Mouse (Mus musculus): Measurements from ENCODE around the gene Myo18a.

Gene Myo18a

GRCm38 (mm10) chr11:77900187-77900586 lies 137.1 kb downstream of the Myo18a start:
- no peak for DNase-seq (ENCODE audit: low spot score in 2 of 2)

DNA sequence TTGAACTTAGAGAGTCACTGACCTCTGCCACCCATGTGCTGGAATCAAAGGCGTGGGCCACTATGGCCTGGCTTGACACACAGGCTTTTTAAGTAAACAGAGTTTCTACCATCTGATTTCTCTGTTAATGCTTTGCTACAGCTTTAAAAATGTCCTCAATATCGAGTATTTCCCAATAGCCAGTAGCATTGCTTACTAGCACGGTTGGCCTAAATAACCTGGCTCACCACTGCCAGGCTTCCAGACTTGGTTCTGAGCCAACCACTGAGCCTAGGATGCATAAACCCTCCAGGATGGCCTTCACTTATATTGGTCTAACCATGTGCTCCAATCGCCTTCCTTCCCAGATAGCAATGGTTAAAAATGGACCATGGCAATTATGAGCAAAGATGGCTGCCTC lies 137.7 kb downstream of the Myo18a start:
- no peak for DNase-seq (ENCODE audit: low spot score in 2 of 2)

GRCm38 (mm10) chr11:77901366-77901765 lies 138.3 kb downstream of the Myo18a start:
- DNase-seq (ENCODE audit: low spot score in 2 of 2), result peak; percentile 13 to 29

GRCm38 (mm10) chr11:77901775-77902355 lies 138.8 kb downstream of the Myo18a start:
- DNase-seq (ENCODE audit: low spot score in 2 of 2), result no peak

DNA sequence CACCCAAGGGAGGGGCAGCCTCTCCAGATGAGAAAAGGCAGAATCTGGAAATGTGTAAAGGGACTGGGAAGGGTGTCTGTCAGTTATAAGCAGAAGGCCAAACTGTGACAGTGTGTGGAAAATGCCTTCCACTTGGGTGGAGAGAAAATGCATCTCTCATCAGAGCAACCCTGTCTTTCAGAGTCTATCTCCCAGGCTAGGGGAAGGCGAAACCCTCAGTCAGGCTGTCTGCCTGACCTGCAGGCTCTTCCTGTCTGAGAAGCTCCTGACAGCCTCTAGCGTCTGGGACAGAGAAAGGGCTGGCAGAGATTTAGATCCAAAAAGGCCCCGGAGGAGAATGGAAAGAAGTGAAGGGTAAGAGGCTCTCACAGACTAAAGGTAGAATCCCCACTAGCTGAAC lies 140.7 kb downstream of the Myo18a start:
- DNase-seq (ENCODE audit: low spot score in 2 of 2), result no peak

DNA sequence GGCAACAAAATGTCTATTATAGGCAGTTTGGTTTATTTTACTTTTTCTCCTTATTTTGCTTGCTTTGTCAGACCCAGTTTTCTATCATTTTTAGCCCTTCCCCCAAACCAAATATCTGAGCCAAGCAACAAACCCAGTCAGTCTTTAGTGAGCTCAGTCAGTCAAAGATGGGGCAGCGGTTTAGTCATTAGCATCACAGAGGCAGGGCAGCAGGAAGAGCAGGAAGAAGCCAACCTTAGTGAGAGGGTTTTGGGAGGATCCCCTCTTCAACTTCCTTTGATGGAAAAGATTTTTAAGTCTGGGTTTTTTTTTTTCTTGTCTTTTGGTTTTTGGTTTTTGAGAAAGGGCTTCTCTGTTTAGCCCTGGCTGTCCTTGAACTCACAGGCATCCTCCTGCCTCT lies 141.7 kb downstream of the Myo18a start:
- DNase-seq (ENCODE audit: low spot score in 2 of 2), result no peak

- DNase-seq (ENCODE audit: low spot score in 2 of 2), result no peak
Measured at GRCm38 (mm10) chr11:77906097-77906687, 143.1 kb downstream of the Myo18a start.

DNA sequence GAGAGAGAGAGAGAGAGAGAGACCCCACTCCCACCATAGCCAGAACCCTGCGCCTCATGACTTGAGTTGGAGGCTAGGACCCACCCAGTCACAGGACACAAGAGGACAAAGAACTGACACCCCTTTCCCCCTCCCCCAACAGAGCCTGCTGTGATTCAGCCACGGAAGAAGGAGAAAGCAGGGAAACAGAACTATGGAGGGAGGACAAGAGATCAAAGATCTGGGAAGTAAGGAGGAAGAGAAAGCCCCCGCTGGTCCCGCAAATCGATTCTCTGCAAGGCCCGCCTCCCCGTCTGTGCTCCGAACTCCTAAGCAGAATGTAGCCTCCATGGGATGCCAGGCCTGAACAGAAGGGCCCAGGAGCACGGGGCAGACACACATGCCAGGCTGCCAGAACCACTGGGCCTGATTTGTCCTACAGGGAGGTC lies 143.7 kb downstream of the Myo18a start:
- DNase-seq (ENCODE audit: low spot score in 2 of 2), result no peak

- DNase-seq (ENCODE audit: low spot score in 2 of 2), result no peak
Measured at GRCm38 (mm10) chr11:77908468-77908867, 145.4 kb downstream of the Myo18a start.

- no peak for DNase-seq (ENCODE audit: low spot score in 2 of 2)
Measured at GRCm38 (mm10) chr11:77909376-77909775, 146.3 kb downstream of the Myo18a start.

GRCm38 (mm10) chr11:77909776-77910175 lies 146.7 kb downstream of the Myo18a start:
- DNase-seq (ENCODE audit: low spot score in 2 of 2), result no peak

DNA sequence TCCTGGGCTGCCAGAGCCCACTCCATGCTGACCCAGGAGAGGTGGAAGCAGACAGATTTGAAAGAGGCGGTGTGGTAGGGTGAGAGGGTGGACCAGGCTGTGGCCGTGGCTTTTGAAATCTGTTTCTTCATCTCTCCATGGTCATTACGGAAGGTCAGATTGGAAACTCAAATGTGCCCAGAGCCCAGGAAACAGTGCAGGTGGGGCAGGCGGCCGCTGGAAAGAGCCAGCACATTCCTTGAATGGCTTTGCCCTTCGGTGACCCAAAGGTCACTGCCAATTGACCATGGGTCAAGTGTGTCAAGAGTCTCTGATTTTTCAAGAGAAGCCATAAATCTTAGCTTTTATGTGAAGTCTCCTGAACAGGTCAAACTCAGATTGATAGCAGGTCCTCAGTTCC lies 150.5 kb downstream of the Myo18a start:
- no peak for DNase-seq (ENCODE audit: low spot score in 2 of 2)

DNA sequence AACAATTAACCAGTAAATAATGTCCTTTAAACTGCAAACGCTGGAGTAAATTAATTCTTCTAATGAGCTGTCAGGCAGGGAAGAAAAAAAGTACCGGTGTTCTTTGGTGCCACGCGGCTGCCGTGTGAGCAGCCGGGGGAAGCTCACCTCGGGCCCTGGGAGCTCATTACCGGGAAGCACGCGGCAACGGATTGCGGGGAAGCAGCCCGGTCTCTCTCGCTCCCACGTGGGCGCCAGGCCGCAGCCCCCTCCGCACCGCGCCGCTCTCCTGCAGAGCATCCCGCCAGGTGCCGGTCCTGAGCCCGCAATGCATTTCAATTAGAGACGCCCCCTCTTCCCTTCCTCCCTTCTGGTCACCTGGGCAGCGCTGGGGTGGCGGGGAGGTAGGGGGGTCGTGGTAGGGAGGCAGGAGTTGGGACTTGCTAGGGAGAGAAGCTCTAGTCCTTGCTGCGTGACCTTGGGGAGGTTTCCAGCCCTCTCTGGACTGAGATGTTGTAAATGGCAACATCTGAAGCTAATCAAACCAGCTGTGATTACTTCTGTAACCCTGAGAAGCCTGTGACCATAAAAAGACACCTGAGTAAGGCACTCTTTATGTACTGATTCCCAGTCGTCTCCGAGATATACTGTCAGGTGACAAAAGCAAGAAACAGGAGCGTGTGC lies 151.7 kb downstream of the Myo18a start:
- DNase-seq (ENCODE audit: low spot score in 2 of 2), result no peak
